Mouse (Mus musculus): Measurements from ENCODE around the gene Dhps. TPM values are rescaled to one million over a fixed set of nuclear protein-coding genes. Genes with fewer than 3 reads are reported as not detected.

Gene Dhps
- polyA plus RNA-seq, 1 experiment from 2014 or later, result 69.2 TPM

DNA sequence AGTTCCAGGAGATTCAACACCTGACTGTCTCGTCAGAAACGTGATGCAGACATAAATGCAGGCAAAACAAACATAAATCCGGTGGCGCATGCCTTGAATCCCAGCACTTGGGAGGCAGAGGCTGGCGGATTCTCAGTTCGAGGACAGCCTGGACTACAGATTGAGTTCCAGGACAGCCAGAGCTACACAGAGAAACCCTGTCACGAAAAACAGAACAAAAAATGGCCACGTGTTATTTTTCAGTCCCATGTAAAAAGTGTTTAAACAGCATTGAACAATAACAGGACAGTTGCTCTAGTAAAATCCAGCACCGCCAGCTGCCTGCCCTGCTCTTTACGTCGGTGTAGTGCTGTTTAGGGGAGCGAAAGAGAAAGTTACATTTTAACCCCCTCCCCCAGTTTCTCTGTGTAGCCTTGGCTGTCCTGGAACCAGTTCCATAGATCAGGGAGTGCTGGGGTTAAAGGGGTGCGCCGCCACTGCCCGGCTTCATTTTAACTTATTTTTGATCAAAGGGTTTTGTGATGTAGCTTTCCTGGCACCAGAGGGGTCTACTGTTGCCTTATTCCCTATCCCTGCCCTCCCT lies 35.7 kb upstream of the Dhps start:
- H3K4me1 ChIP-seq, result peaks cover 26% of the 10 kb centered on the region
- H3K4me2 ChIP-seq (replicated peaks), result peak overlapping the region; percentile 80
- peak overlapping the region; percentile 79 for H3K9ac ChIP-seq
- no peaks in the 10 kb centered on the region for H3K9me3 ChIP-seq (replicated peaks)
- H3K27me3 ChIP-seq, result no peaks in the 10 kb centered on the region
- 2% methylated on average over 15 of the region's 15 CpGs for WGBS
- peak overlapping the region; percentile 64 for H3K4me3 ChIP-seq
- peaks cover 30% of the 10 kb centered on the region for H3K36me3 ChIP-seq
- peak overlapping the region; percentile 78 for H3K27ac ChIP-seq
- no peak for ATAC-seq (ENCODE audit: low FRiP score)

DNA sequence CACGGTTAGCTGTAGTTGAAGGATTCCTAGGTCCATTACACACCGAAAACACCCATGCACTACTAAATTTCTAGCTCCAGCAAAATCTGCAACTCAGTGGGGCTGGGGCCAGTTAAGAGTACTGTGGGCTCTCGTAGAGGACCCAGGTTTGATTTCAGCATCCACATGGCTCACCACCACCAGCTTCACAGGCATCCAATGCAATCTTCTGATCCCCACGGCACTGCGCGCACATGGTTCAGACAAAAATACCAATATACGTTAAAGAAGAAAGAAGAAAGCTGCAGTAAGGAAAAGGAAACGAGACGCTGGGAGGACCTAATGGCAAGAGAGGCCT lies 35.2 kb upstream of the Dhps start:
- ATAC-seq (ENCODE audit: low FRiP score), result peak; percentile 51
- H3K27ac ChIP-seq, result peak overlapping the region; percentile 78
- H3K4me3 ChIP-seq, result peak overlapping the region; percentile 64
- H3K9me3 ChIP-seq (replicated peaks), result no peaks in the 10 kb centered on the region
- WGBS, result 0% methylated on average over 9 of the region's 9 CpGs
- H3K4me2 ChIP-seq (replicated peaks), result peak overlapping the region; percentile 80
- peak overlapping the region; percentile 79 for H3K9ac ChIP-seq
- peaks cover 32% of the 10 kb centered on the region for H3K36me3 ChIP-seq
- no peaks in the 10 kb centered on the region for H3K27me3 ChIP-seq
- H3K4me1 ChIP-seq, result peaks cover 26% of the 10 kb centered on the region

DNA sequence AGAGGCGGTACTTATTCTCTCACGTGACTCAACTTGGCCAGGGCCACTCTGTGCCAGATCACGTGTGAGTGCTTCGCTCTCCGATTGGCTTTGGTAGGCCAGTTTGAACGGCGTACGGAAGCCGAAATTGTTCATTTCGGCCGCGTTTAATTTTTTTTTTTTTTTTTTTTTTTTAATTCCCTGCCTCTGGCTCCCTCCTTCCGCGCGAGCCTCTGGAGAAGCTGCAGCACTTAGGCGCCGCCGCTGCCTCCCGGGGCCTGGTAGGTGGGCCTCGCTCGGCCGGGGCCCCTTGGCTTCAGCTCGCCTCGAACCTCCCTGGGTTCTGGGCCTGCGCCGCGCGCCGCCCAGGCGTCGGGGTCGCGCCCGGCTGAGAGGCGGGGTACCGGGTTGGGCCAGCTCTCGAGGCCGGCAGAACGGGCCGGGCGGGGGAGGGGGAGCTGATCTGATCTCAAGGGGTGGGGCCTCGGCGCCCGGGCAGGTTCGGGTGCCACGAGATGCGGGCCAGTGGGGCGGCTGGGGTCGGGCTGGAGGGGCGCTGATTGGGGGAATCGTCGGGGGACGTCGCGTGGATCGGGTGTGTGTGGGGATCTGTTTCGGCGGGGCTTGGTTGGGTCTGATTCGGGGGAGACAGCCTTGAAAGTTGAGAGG lies 34.7 kb upstream of the Dhps start, which contains the start of gene Tnpo2:
Tnpo2 (plus strand) TSS at position 198 of the 648 bp plus-strand sequence.
- Histone ChIP-seq H3K27me3 (no peaks in the 10 kb centered on the region), H3K9me3 (replicated peaks) (no peaks in the 10 kb centered on the region), H3K9ac (peak within 1 kb of the TSS; percentile 91), H3K4me3 (peak within 1 kb of the TSS; percentile 64), H3K27ac (peak within 1 kb of the TSS; percentile 98), H3K36me3 (peaks cover 32% of the 10 kb centered on the region), H3K4me1 (peaks cover 26% of the 10 kb centered on the region), H3K4me2 (replicated peaks) (peak within 1 kb of the TSS; percentile 96)
- peak; percentile 91 for ATAC-seq (ENCODE audit: low FRiP score)
- under 1% methylated on average over 58 of the region's 59 CpGs for WGBS

DNA sequence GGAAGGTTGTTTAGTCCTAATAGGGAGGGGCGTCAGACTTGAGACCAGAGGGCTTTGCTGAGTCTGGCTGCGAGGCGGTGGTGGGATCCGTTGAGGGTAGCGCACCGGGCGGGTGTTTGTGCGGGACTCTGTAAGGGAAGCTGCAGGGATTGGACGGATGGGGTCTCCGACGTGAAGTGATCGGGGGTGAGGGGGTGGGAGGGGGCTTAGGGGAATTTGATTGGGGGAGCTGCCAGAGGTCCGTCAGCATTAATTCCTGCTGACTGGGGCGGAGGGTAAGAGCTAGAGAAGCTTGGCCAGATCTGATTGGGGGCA lies 34.2 kb upstream of the Dhps start:
- Histone ChIP-seq H3K36me3 (peaks cover 31% of the 10 kb centered on the region), H3K4me3 (peak overlapping the region; percentile 64), H3K9me3 (replicated peaks) (no peaks in the 10 kb centered on the region), H3K4me2 (replicated peaks) (peak overlapping the region; percentile 96), H3K4me1 (peaks cover 26% of the 10 kb centered on the region), H3K27me3 (no peaks in the 10 kb centered on the region), H3K27ac (peak overlapping the region; percentile 98), H3K9ac (peak overlapping the region; percentile 91)
- under 1% methylated on average over 14 of the region's 14 CpGs for WGBS
- peak; percentile 64 for ATAC-seq (ENCODE audit: low FRiP score)

DNA sequence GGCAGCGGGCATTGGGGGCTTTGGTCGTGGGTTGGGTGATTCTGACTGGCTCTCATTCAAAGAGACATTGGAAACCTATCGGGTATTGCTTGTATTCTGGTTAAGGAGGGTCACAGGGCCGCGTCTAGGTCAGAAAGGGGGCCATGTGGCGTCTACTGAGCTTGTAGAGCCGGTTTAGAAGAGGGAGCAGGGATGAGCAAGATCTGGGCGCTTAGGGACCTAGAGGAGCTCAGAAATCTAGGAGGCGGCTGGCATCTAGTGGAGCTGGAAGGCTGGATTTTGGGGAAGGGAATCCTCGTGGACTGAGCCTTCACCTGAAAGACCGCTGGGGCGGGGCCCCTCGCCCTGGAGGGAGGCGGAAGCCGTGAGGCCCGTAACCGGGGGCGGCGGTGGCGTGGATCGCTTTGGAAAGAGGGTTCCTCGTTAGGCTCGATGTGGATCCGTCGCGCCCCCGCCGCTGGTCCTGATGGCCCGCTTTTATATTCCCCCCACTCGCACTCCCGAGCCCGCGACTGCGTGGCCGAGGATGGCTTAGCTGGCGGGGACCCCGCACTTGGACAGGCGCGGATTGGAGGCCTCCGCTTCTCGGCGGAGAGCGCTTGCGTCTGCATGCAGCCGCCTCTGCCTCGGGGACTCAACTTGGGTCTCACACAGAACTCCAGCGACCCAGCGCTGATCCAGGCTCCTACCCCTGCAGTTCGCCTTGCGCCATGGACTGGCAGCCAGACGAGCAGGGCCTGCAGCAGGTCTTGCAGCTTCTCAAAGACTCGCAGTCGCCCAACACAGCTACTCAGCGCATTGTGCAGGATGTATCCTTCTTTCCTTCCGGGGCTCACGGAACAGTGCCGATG lies 33.7 kb upstream of the Dhps start:
- Histone ChIP-seq H3K4me3 (peak overlapping the region; percentile 64), H3K9ac (peak overlapping the region; percentile 91), H3K4me2 (replicated peaks) (peak overlapping the region; percentile 96), H3K9me3 (replicated peaks) (no peaks in the 10 kb centered on the region), H3K4me1 (peaks cover 26% of the 10 kb centered on the region), H3K36me3 (peaks cover 28% of the 10 kb centered on the region), H3K27ac (peak overlapping the region; percentile 98), H3K27me3 (no peaks in the 10 kb centered on the region)
- WGBS, result 1% methylated on average over 51 of the region's 57 CpGs
- ATAC-seq (ENCODE audit: low FRiP score), result peak; percentile 14; the same call in 1 of the 2 replicates

DNA sequence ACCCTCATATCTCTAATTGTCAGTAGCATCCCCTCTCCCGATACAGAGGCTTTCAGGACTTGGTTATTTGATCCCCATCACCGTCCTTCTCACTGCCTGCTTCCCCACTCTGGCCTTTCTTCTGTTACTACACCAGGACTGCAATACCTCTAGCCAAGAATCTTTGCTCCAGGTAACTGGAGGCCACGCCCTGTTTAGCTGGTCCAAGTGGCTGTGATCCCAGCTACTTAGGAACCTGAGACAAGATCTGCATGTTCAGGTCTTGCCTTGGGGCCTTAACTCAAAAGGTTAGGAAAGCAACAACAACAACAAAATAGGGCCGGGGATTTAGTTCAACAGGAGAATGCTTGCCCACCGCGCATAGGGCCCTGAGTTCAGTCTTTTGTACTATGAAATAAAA lies 27.9 kb upstream of the Dhps start:
- Histone ChIP-seq H3K9me3 (replicated peaks) (no peaks in the 10 kb centered on the region), H3K4me2 (replicated peaks) (no peak overlapping the region), H3K4me3 (no peak overlapping the region), H3K27ac (no peak overlapping the region), H3K4me1 (peaks cover 5% of the 10 kb centered on the region), H3K9ac (no peak overlapping the region), H3K36me3 (peaks cover 79% of the 10 kb centered on the region), H3K27me3 (no peaks in the 10 kb centered on the region)
- 91% methylated on average over 6 of the region's 6 CpGs for WGBS
- ATAC-seq (ENCODE audit: low FRiP score), result no peak

DNA sequence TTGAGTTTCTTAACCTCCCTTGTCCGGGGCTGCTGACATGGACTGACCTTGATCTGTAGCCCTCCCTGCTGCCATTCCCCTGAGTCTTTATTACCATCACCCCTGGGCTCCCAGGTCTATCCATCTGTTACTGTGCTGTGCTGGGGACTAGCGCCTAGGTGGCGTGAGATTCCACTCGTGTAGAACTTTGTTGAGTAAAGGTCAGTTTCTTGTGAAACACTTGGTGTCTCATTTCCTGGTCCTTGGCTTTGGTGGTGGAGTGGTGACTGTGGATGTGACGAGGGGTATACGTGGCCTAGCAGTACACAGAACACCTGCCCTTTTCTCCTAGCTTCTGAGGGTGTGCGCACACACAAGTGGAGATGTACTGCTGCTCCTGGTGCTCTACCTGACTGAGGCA lies 14.2 kb upstream of the Dhps start:
- ATAC-seq (ENCODE audit: low FRiP score), result no peak
- Histone ChIP-seq H3K36me3 (peaks cover 51% of the 10 kb centered on the region), H3K4me3 (no peak overlapping the region), H3K4me1 (peaks cover 19% of the 10 kb centered on the region), H3K9ac (no peak overlapping the region), H3K27me3 (no peaks in the 10 kb centered on the region), H3K4me2 (replicated peaks) (no peak overlapping the region), H3K9me3 (replicated peaks) (no peaks in the 10 kb centered on the region), H3K27ac (no peak overlapping the region)
- 85% methylated on average over 7 of the region's 7 CpGs for WGBS

DNA sequence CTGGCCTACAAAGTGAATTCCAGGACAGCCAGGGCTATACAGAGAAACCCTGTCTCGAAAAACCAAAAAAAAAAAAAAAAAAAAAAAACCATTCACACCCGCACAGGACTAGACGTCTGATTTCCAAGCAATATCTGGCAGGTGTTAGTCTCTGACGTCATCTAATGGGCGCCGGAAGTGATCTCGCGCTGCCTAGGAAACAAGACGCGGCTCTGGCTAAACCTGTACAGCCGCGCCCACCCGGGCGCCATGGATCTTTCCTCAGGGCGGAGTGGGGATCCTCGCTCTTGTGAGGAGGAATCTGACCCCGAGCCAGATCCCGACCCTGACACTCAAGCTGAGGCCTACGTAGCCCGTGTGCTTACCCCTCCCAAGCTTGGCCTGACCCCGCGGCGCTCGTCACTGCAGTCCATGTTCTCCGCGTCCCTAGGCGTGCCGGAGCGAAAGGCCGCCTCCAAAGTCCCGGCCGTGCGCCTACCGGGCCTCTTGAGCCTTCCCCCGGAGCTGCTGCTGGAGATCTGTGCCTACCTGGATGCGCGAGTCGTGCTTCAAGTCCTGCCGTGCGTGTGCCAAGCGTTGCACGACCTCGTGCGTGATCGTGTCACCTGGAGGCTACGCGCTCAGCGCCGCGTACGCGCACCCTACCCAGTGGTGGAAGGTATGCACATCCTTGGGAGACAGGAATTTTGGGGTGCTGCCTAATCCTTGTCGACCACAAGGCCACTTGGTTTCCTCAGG lies 11.5 kb upstream of the Dhps start, which contains the start of gene Fbxw9:
Fbxw9 (plus strand) TSS at position 177 of the 738 bp plus-strand sequence.
- Histone ChIP-seq H3K36me3 (peaks cover 28% of the 10 kb centered on the region), H3K27ac (peak within 1 kb of the TSS; percentile 26; the same call in 1 of the 2 replicates), H3K9ac (peak within 1 kb of the TSS; percentile 80), H3K4me2 (replicated peaks) (peak within 1 kb of the TSS; percentile 94), H3K4me1 (peaks cover 21% of the 10 kb centered on the region), H3K9me3 (replicated peaks) (no peaks in the 10 kb centered on the region), H3K27me3 (no peaks in the 10 kb centered on the region), H3K4me3 (peak within 1 kb of the TSS; percentile 76)
- 1% methylated on average over 53 of the region's 53 CpGs for whole genome bisulfite sequencing
- ATAC-seq (ENCODE audit: low FRiP score), result peak; percentile 89

DNA sequence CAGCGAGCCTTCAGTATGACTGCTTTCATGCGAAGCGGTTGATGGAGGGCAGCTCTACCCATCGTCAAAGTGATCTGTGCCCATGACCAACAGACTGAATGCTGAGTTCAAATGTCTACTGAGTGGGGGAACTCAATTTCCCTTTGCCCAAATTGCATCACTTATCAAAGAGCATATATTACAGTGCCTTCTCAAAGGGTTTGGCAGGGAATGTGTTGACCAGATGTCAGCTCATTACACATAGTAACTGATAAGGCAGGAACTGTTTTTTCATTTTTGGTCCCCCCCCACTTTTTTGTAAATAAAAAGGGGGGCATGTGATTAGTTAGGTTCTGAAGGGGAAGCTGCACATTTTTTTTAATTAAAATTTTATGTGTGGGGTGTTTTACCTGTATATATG lies 9.0 kb upstream of the Dhps start:
- Histone ChIP-seq H3K27me3 (no peaks in the 10 kb centered on the region), H3K27ac (no peak overlapping the region), H3K4me2 (replicated peaks) (no peak overlapping the region), H3K4me1 (peaks cover 21% of the 10 kb centered on the region), H3K9me3 (replicated peaks) (no peaks in the 10 kb centered on the region), H3K36me3 (peaks cover 27% of the 10 kb centered on the region), H3K9ac (no peak overlapping the region), H3K4me3 (no peak overlapping the region)
- ATAC-seq (ENCODE audit: low FRiP score), result no peak
- 94% methylated on average over 4 of the region's 4 CpGs for WGBS

DNA sequence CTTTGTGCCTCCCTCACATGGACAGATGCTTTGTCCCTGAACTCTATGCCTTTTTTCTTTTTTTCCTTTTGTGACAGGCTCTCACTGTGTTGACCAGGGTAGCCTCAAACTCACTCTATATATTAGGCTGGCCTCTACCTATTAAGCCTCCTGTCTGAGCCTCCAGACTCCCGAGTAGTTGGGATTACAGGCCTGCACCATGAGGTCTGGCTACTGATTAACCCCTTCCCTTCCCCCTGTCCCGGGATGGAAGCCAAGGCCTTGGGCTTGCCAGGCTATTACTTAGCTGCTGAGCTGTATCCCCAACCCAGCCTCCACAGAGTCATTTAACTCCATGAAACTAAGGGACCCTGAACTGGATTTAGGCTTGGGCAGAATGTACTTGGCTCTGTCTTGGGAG lies 6.3 kb upstream of the Dhps start:
- H3K27me3 ChIP-seq, result no peaks in the 10 kb centered on the region
- WGBS, result 56% methylated on average over 2 of the region's 2 CpGs
- H3K27ac ChIP-seq, result no peak overlapping the region
- H3K4me2 ChIP-seq (replicated peaks), result no peak overlapping the region
- H3K36me3 ChIP-seq, result peaks cover 42% of the 10 kb centered on the region
- H3K4me1 ChIP-seq, result peaks cover 21% of the 10 kb centered on the region
- H3K9ac ChIP-seq, result no peak overlapping the region
- no peak overlapping the region for H3K4me3 ChIP-seq
- no peak for ATAC-seq (ENCODE audit: low FRiP score)
- H3K9me3 ChIP-seq (replicated peaks), result no peaks in the 10 kb centered on the region

DNA sequence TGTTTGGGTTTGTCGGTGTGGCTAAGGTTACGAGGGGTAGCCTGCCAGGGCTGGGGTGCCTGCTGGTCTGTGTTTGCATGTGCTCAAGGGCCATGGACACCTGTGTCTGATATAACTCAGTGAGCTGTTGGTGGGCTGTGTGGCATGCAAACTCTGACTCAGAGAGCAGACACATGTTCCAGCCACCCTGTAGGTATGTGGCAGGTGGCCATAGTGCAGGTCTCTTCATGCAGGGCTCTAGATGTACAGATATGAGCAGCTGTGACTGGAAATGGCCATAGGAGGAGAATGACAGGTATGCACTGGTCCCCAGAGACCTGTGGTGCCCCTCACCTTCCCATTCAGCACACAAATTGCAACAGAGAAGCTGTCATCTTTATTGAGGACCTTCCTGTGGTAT lies 4.4 kb upstream of the Dhps start:
- Histone ChIP-seq H3K27me3 (no peaks in the 10 kb centered on the region), H3K4me2 (replicated peaks) (no peak overlapping the region), H3K4me1 (peaks cover 10% of the 10 kb centered on the region), H3K36me3 (peaks cover 40% of the 10 kb centered on the region), H3K9ac (no peak overlapping the region), H3K4me3 (no peak overlapping the region), H3K9me3 (replicated peaks) (no peaks in the 10 kb centered on the region), H3K27ac (no peak overlapping the region)
- WGBS, result 91% methylated on average over 2 of the region's 2 CpGs
- no peak for ATAC-seq (ENCODE audit: low FRiP score)

DNA sequence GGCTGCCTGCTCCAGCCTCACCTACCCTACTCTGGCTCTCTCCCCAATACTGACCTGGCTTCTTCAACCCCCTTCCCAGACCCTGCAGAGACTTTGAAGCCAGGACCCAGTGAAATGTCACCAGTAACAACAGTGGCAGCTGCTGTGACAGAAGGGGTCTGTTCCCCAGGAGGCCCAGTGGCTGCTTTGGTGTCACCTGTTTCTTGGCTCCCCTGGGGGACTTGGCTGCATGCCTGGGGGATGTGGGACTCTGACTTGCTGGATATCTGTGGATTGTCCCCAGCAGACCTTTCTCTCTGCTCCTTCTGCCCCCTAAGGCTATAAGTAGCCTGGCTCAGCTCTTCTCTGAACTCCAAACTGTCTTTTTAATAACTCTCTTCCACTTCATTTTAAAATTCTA lies 3.6 kb upstream of the Dhps start, which contains the start of gene Gm5741:
Gm5741 (minus strand) TSS at position 1 of the 400 bp plus-strand sequence.
- no peak within 1 kb of the TSS for H3K4me3 ChIP-seq
- H3K36me3 ChIP-seq, result peaks cover 40% of the 10 kb centered on the region
- H3K4me2 ChIP-seq (replicated peaks), result no peak within 1 kb of the TSS
- peaks cover 12% of the 10 kb centered on the region for H3K4me1 ChIP-seq
- no peak within 1 kb of the TSS for H3K9ac ChIP-seq
- H3K27me3 ChIP-seq, result no peaks in the 10 kb centered on the region
- H3K9me3 ChIP-seq (replicated peaks), result no peaks in the 10 kb centered on the region
- no peak within 1 kb of the TSS for H3K27ac ChIP-seq
- no peak for ATAC-seq (ENCODE audit: low FRiP score)
